Mouse (Mus musculus) right cerebral cortex, postnatal 14 days (tissue): ENCODE measurements around the gene Tank.
A peak's percentile ranks its signal among the peaks of the same experiment; 100 is the strongest.

Source experiments
- DNase-seq: peaks from one replicate; pipeline ENCODE4 v3.0.0; 2022

Gene Tank

GRCm38 (mm10) chr2:61580555-61581080 is 2.2 kb downstream of the Tank start:
- no peak for DNase-seq

- no peak for DNase-seq
These were observed 4.4 kb downstream of the Tank start for GRCm38 (mm10) chr2:61582578-61583315.

GRCm38 (mm10) chr2:61585447-61585846 is 7.1 kb downstream of the Tank start:
- no peak for DNase-seq

GRCm38 (mm10) chr2:61586166-61586565 is 7.8 kb downstream of the Tank start:
- no peak for DNase-seq

- no peak for DNase-seq
These were observed 12.4 kb downstream of the Tank start for GRCm38 (mm10) chr2:61590751-61591150.

- no peak for DNase-seq
These were observed 13.7 kb downstream of the Tank start for GRCm38 (mm10) chr2:61592095-61592494.

GRCm38 (mm10) chr2:61592699-61593029 is 14.3 kb downstream of the Tank start:
- no peak for DNase-seq

GRCm38 (mm10) chr2:61593030-61593811 is 14.8 kb downstream of the Tank start:
- peak; percentile 82 for DNase-seq

GRCm38 (mm10) chr2:61593871-61594304 is 15.5 kb downstream of the Tank start:
- no peak for DNase-seq

- DNase-seq: no peak
These were observed 21.3 kb downstream of the Tank start for GRCm38 (mm10) chr2:61599730-61600129.

GRCm38 (mm10) chr2:61603461-61603860 is 25.1 kb downstream of the Tank start:
- DNase-seq: no peak

- DNase-seq: no peak
These were observed 28.6 kb downstream of the Tank start for GRCm38 (mm10) chr2:61606942-61607341.

GRCm38 (mm10) chr2:61623996-61624395 is 45.6 kb downstream of the Tank start:
- DNase-seq: no peak

GRCm38 (mm10) chr2:61630864-61631555 is 52.6 kb downstream of the Tank start:
- no peak for DNase-seq

- DNase-seq: no peak
These were observed 56.7 kb downstream of the Tank start for GRCm38 (mm10) chr2:61635099-61635498.

- no peak for DNase-seq
These were observed 59.8 kb downstream of the Tank start for GRCm38 (mm10) chr2:61638182-61638581.

- peak; percentile 55 for DNase-seq
These were observed 64.3 kb downstream of the Tank start for GRCm38 (mm10) chr2:61642452-61643368.

GRCm38 (mm10) chr2:61651206-61651605 is 72.8 kb downstream of the Tank start:
- no peak for DNase-seq

- no peak for DNase-seq
These were observed 73.3 kb downstream of the Tank start for GRCm38 (mm10) chr2:61651640-61652039.

- DNase-seq: no peak
These were observed 76.6 kb downstream of the Tank start for GRCm38 (mm10) chr2:61655046-61655381.

- DNase-seq: peak; percentile 80
These were observed 77.2 kb downstream of the Tank start for GRCm38 (mm10) chr2:61655382-61656281.
